Mouse (Mus musculus): ENCODE results near the gene Ntrk3. TPM values are rescaled to one million over a fixed set of nuclear protein-coding genes. Genes with fewer than 3 reads are reported as not detected.
A peak's percentile ranks its signal among the peaks of the same experiment; 100 is the strongest.

Gene Ntrk3
- polyA plus RNA-seq, 1 experiment from 2014 or later = 16.4 TPM

- Histone ChIP-seq H3K27me3 (replicated peaks; ENCODE audit: control insufficient read depth, insufficient read depth, low read length) (no peaks in the 10 kb centered on the region), H3K4me3 (ENCODE audit: low read depth, low read length) (no peak overlapping the region), H3K4me1 (ENCODE audit: control insufficient read depth, insufficient read depth, low read length) (no peaks in the 10 kb centered on the region), H3K36me3 (ENCODE audit: control insufficient read depth, insufficient read depth, low read length) (no peaks in the 10 kb centered on the region), H3K4me2 (ENCODE audit: low read length) (no peak overlapping the region), H3K9ac (ENCODE audit: low read length) (no peak overlapping the region), H3K9me3 (replicated peaks; ENCODE audit: control insufficient read depth, low read length) (no peaks in the 10 kb centered on the region), H3K27ac (ENCODE audit: low read depth, low read length) (no peak overlapping the region)
- ATAC-seq (no peak), DNase-seq (ENCODE audit: low spot score) (no peak)
- 89% methylated on average over 5 of the region's 5 CpGs for WGBS
These were observed 489.6 kb downstream of the Ntrk3 start for GRCm38 (mm10) chr7:78248119-78248642.

GRCm38 (mm10) chr7:78239012-78239411 is 498.8 kb downstream of the Ntrk3 start:
- DNase-seq (ENCODE audit: low spot score) (peak; percentile 49), ATAC-seq (peak; percentile 73)
- H3K4me3 ChIP-seq (ENCODE audit: low read depth, low read length) = no peak overlapping the region
- H3K27me3 ChIP-seq (replicated peaks; ENCODE audit: control insufficient read depth, insufficient read depth, low read length) = no peaks in the 10 kb centered on the region
- H3K9ac ChIP-seq (ENCODE audit: low read length) = no peak overlapping the region
- no peaks in the 10 kb centered on the region for H3K9me3 ChIP-seq (replicated peaks; ENCODE audit: control insufficient read depth, low read length)
- H3K4me2 ChIP-seq (ENCODE audit: low read length) = no peak overlapping the region
- H3K27ac ChIP-seq (ENCODE audit: low read depth, low read length) = no peak overlapping the region
- WGBS = 12% methylated on average over 2 of the region's 2 CpGs
- no peaks in the 10 kb centered on the region for H3K4me1 ChIP-seq (ENCODE audit: control insufficient read depth, insufficient read depth, low read length)
- H3K36me3 ChIP-seq (ENCODE audit: control insufficient read depth, insufficient read depth, low read length) = no peaks in the 10 kb centered on the region

GRCm38 (mm10) chr7:78221668-78222067 is 516.1 kb downstream of the Ntrk3 start:
- Histone ChIP-seq H3K27me3 (replicated peaks; ENCODE audit: control insufficient read depth, insufficient read depth, low read length) (no peaks in the 10 kb centered on the region), H3K4me1 (ENCODE audit: control insufficient read depth, insufficient read depth, low read length) (peaks cover 2% of the 10 kb centered on the region; the same call in 1 of the 2 replicates), H3K27ac (ENCODE audit: low read depth, low read length) (no peak overlapping the region), H3K9me3 (replicated peaks; ENCODE audit: control insufficient read depth, low read length) (no peaks in the 10 kb centered on the region), H3K9ac (ENCODE audit: low read length) (no peak overlapping the region), H3K4me3 (ENCODE audit: low read depth, low read length) (no peak overlapping the region), H3K4me2 (ENCODE audit: low read length) (no peak overlapping the region), H3K36me3 (ENCODE audit: control insufficient read depth, insufficient read depth, low read length) (no peaks in the 10 kb centered on the region)
- DNase-seq (ENCODE audit: low spot score) = no peak
- no peak for ATAC-seq
- 63% methylated on average over 6 of the region's 6 CpGs for WGBS

GRCm38 (mm10) chr7:78220949-78221348 is 516.9 kb downstream of the Ntrk3 start:
- H3K9me3 ChIP-seq (replicated peaks; ENCODE audit: control insufficient read depth, low read length) = no peaks in the 10 kb centered on the region
- no peak overlapping the region for H3K9ac ChIP-seq (ENCODE audit: low read length)
- H3K4me1 ChIP-seq (ENCODE audit: control insufficient read depth, insufficient read depth, low read length) = peaks cover 2% of the 10 kb centered on the region; the same call in 1 of the 2 replicates
- DNase-seq (ENCODE audit: low spot score) = peak; percentile 22
- 42% methylated on average over 4 of the region's 4 CpGs for WGBS
- no peak overlapping the region for H3K27ac ChIP-seq (ENCODE audit: low read depth, low read length)
- ATAC-seq = 0 out of 2 replicates have a peak, but pooled peaks have one; percentile 18
- no peak overlapping the region for H3K4me3 ChIP-seq (ENCODE audit: low read depth, low read length)
- H3K36me3 ChIP-seq (ENCODE audit: control insufficient read depth, insufficient read depth, low read length) = no peaks in the 10 kb centered on the region
- H3K27me3 ChIP-seq (replicated peaks; ENCODE audit: control insufficient read depth, insufficient read depth, low read length) = no peaks in the 10 kb centered on the region
- H3K4me2 ChIP-seq (ENCODE audit: low read length) = no peak overlapping the region

GRCm38 (mm10) chr7:78190931-78191653 is 546.7 kb downstream of the Ntrk3 start:
- Histone ChIP-seq H3K9me3 (replicated peaks; ENCODE audit: control insufficient read depth, low read length) (no peaks in the 10 kb centered on the region), H3K36me3 (ENCODE audit: control insufficient read depth, insufficient read depth, low read length) (no peaks in the 10 kb centered on the region), H3K4me1 (ENCODE audit: control insufficient read depth, insufficient read depth, low read length) (peaks cover 15% of the 10 kb centered on the region), H3K9ac (ENCODE audit: low read length) (no peak overlapping the region), H3K4me2 (ENCODE audit: low read length) (peak overlapping the region; percentile 30), H3K4me3 (ENCODE audit: low read depth, low read length) (no peak overlapping the region), H3K27me3 (replicated peaks; ENCODE audit: control insufficient read depth, insufficient read depth, low read length) (no peaks in the 10 kb centered on the region), H3K27ac (ENCODE audit: low read depth, low read length) (peak overlapping the region; percentile 78)
- ATAC-seq (peak; percentile 89), DNase-seq (ENCODE audit: low spot score) (peak; percentile 87)
- 17% methylated on average over 17 of the region's 17 CpGs for WGBS

- Histone ChIP-seq H3K9ac (ENCODE audit: low read length) (no peak overlapping the region), H3K4me2 (ENCODE audit: low read length) (no peak overlapping the region), H3K36me3 (ENCODE audit: control insufficient read depth, insufficient read depth, low read length) (no peaks in the 10 kb centered on the region), H3K4me3 (ENCODE audit: low read depth, low read length) (no peak overlapping the region), H3K27me3 (replicated peaks; ENCODE audit: control insufficient read depth, insufficient read depth, low read length) (no peaks in the 10 kb centered on the region), H3K27ac (ENCODE audit: low read depth, low read length) (no peak overlapping the region), H3K4me1 (ENCODE audit: control insufficient read depth, insufficient read depth, low read length) (peaks cover 5% of the 10 kb centered on the region), H3K9me3 (replicated peaks; ENCODE audit: control insufficient read depth, low read length) (no peaks in the 10 kb centered on the region)
- no peak for ATAC-seq
- 91% methylated on average over 4 of the region's 4 CpGs for WGBS
- no peak for DNase-seq (ENCODE audit: low spot score)
These were observed 552.2 kb downstream of the Ntrk3 start for GRCm38 (mm10) chr7:78185578-78185977.

GRCm38 (mm10) chr7:78183396-78183795 is 554.4 kb downstream of the Ntrk3 start:
- 26% methylated on average over 1 of the region's 1 CpGs for WGBS
- Histone ChIP-seq H3K4me3 (ENCODE audit: low read depth, low read length) (no peak overlapping the region), H3K4me1 (ENCODE audit: control insufficient read depth, insufficient read depth, low read length) (no peaks in the 10 kb centered on the region; the same call in 1 of the 2 replicates), H3K9me3 (replicated peaks; ENCODE audit: control insufficient read depth, low read length) (no peaks in the 10 kb centered on the region), H3K36me3 (ENCODE audit: control insufficient read depth, insufficient read depth, low read length) (no peaks in the 10 kb centered on the region), H3K9ac (ENCODE audit: low read length) (no peak overlapping the region), H3K27me3 (replicated peaks; ENCODE audit: control insufficient read depth, insufficient read depth, low read length) (no peaks in the 10 kb centered on the region), H3K4me2 (ENCODE audit: low read length) (no peak overlapping the region), H3K27ac (ENCODE audit: low read depth, low read length) (no peak overlapping the region)
- peak; percentile 54; the same call in 1 of the 2 replicates for ATAC-seq
- peak; percentile 49 for DNase-seq (ENCODE audit: low spot score)

GRCm38 (mm10) chr7:78179996-78180665 is 557.7 kb downstream of the Ntrk3 start:
- 56% methylated on average over 4 of the region's 4 CpGs for WGBS
- Histone ChIP-seq H3K9ac (ENCODE audit: low read length) (no peak overlapping the region), H3K4me2 (ENCODE audit: low read length) (no peak overlapping the region), H3K27me3 (replicated peaks; ENCODE audit: control insufficient read depth, insufficient read depth, low read length) (no peaks in the 10 kb centered on the region), H3K36me3 (ENCODE audit: control insufficient read depth, insufficient read depth, low read length) (no peaks in the 10 kb centered on the region), H3K4me3 (ENCODE audit: low read depth, low read length) (no peak overlapping the region), H3K9me3 (replicated peaks; ENCODE audit: control insufficient read depth, low read length) (no peaks in the 10 kb centered on the region), H3K4me1 (ENCODE audit: control insufficient read depth, insufficient read depth, low read length) (no peaks in the 10 kb centered on the region; the same call in 1 of the 2 replicates), H3K27ac (ENCODE audit: low read depth, low read length) (no peak overlapping the region)
- peak; percentile 62; the same call in 1 of the 2 replicates for ATAC-seq
- peak; percentile 85 for DNase-seq (ENCODE audit: low spot score)
